Mouse (Mus musculus) layer of hippocampus, adult 2 months (tissue): ENCODE measurements around the gene Ggact. TPM values are rescaled to one million over a fixed set of nuclear protein-coding genes. Genes with fewer than 3 reads are reported as not detected.

Experiments
- DNase-seq, 2 experiments: peaks; one replicate each; pipeline ENCODE4 v3.0.0; 2022; ENCODE audit warnings: low spot score in 2 of 2
- H3K27ac ChIP-seq: fragments of 200-600 bp; 2 replicates; pipeline ENCODE4 v1.8.1; 2022
- H3K4me3 ChIP-seq: fragments of 200-600 bp; 2 replicates; pipeline ENCODE4 v1.8.1; 2022; ENCODE audit warnings: mild to moderate bottlenecking
- CTCF ChIP-seq: fragments of 200-600 bp; conservative IDR thresholded peaks from 2 replicates; pipeline ENCODE4 v1.8.1; 2022; ENCODE audit warnings: antibody characterized with exemption, mild to moderate bottlenecking, moderate library complexity
- total RNA-seq, 2 experiments: library from RNA; stranded (reverse); gene quantifications; 2 replicates each; pipeline ENCODE4 v1.2.3; 2021

The Ggact gene
- total RNA-seq, 2 experiments from 2014 or later: 32.1 to 34.3 TPM

DNA sequence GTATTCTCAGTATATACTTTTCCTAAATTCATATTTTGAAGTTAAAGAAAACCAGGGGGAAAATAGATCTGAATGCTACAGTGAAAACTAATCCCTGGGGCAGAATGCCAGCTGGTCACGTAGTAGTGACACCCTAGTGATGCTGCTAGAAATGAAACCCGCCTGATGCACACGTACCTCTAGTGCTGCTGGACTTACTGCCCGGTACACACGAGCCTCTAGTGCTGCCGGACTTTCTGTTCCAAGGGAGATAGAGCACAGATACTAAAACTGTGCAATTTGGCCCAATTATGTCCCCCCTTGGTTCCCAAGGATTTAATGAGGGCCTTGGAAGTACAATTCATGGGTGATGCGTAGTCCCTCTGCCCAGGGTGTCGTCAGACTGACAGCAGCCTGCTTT is 38.5 kb downstream of the Ggact start:
- no peak for DNase-seq
- TF ChIP-seq CTCF: no peak
- peak overlapping the region; percentile 78 for H3K27ac ChIP-seq
- H3K4me3 ChIP-seq: no peak overlapping the region

- Histone ChIP-seq H3K4me3 (no peak overlapping the region), H3K27ac (peak overlapping the region; percentile 6; the same call in 1 of the 2 replicates)
- TF ChIP-seq CTCF: no peak
- no peak for DNase-seq
Observed at GRCm38 (mm10) chr14:122872612-122873011, 40.9 kb downstream of the Ggact start.

- Histone ChIP-seq H3K27ac (peak overlapping the region; percentile 6; the same call in 1 of the 2 replicates), H3K4me3 (no peak overlapping the region)
- no peak for DNase-seq
- no peak for TF ChIP-seq CTCF
Observed at GRCm38 (mm10) chr14:122871841-122872580, 41.5 kb downstream of the Ggact start.

- TF ChIP-seq CTCF: no peak
- H3K27ac ChIP-seq: peak overlapping the region; percentile 54; the same call in 1 of the 2 replicates
- H3K4me3 ChIP-seq: no peak overlapping the region
- DNase-seq: no peak
Observed at GRCm38 (mm10) chr14:122869831-122870230, 43.7 kb downstream of the Ggact start.

DNA sequence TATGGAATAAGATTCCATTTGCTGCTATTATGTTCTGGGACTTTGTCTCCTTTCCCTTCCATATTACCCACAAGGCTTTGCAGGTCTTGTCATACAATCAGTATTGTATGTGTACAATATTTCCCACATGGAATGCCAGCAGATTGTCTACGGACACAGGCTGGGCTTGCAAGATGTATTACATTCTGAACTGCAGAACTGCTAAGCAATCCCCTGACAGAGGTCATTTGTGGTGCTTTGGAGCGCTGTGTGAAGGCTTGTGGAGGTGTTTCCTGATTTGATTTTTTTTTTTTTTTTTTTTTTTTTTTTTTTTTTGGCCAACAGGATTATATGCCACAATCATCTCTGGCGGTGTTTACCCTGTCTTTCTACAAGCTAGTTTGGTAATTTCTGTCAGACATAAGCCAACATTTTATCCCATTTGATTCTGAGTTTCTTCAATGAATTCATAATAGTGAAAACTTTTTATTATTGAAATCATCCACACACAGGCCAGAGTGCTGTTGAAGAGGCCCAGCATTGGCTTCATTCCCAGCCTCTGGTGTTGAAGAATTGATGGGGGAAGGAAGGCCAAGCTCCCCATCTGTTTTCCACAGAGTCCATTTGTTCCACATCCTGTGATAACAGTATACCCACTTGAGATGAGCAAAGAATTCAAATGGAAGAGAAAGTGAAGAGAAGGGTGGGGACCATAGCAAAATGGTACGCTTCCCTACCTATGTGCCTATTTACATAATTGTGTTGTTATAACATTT is 45.8 kb downstream of the Ggact start:
- TF ChIP-seq CTCF: no peak
- H3K4me3 ChIP-seq: no peak overlapping the region
- peak overlapping the region; percentile 52; the same call in 1 of the 2 replicates for H3K27ac ChIP-seq
- DNase-seq: peak in 1 of 2 experiments; percentile 38

- Histone ChIP-seq H3K27ac (no peak overlapping the region), H3K4me3 (no peak overlapping the region)
- TF ChIP-seq CTCF: no peak
- no peak for DNase-seq
Observed at GRCm38 (mm10) chr14:122865462-122866129, 48.0 kb downstream of the Ggact start.

GRCm38 (mm10) chr14:122862623-122863022 is 50.9 kb downstream of the Ggact start:
- Histone ChIP-seq H3K4me3 (no peak overlapping the region), H3K27ac (no peak overlapping the region)
- DNase-seq: no peak
- TF ChIP-seq CTCF: no peak

DNA sequence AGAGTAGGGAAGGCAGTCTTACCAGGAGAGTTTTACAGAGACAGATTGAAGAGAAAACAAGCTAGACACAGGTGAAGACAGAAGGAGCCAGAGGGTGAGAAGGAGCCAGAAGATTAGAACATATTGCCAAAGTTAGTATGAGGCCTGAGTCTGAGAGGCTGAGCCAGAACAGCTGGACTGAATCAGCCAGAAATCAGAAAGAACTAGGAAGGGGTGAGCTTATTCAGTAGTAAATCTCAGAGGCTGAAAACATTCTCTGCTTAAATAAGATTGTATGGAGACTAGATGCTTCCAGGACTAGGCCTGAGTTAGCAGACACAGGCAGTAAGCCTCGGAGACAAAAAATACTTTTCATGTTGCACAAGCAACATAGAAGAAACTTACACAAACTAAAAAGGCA is 53.8 kb downstream of the Ggact start:
- no peak overlapping the region for H3K27ac ChIP-seq
- no peak for TF ChIP-seq CTCF
- DNase-seq: no peak
- H3K4me3 ChIP-seq: no peak overlapping the region

DNA sequence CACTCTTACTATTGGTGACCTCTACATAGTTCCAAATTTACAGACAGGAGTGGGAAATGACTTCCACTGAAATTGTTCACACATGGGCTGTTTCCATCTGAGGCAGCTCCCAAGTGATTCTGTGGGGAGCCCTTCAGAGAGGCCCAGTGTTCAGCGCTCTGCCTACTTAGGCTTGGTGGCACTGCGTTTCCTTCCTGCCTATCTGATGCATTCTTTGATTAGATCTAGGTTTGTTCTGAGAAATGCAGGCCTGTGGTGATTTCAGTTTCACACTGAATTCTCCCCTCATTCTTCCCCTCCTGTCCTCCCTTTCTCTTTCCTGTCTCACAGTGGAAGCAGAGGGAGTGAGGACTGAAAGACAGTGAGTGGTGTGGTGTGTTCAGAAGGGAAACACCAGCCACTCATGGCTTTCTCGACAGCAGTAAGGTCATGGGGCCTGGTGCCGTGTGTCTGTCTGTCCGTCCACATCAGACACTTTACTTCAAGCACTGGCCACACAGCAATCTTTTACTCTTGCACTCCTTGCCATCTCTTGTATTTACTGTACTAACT is 61.0 kb downstream of the Ggact start:
- no peak overlapping the region for H3K27ac ChIP-seq
- H3K4me3 ChIP-seq: no peak overlapping the region
- TF ChIP-seq CTCF: no peak
- no peak for DNase-seq

DNA sequence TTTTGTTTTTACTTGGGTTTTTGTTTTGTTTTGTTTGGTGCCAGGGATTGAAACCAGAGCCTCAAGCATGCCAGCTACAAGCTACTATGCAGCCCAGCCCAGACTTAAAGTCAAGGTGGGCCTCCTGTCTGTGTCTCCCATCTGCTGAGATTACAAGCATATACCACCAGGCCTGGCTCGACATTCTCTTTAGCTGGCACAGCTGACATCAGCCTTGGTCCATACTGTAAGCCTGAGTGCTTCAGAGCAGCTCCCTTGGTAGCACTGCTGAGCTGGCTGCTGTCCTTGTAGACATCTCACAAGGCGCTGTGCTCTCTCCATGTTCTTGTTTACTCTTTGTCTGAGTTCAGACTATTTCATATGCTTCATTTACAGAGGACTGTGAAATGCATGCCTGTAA is 76.5 kb downstream of the Ggact start:
- DNase-seq: no peak
- H3K27ac ChIP-seq: no peak overlapping the region
- no peak for TF ChIP-seq CTCF

DNA sequence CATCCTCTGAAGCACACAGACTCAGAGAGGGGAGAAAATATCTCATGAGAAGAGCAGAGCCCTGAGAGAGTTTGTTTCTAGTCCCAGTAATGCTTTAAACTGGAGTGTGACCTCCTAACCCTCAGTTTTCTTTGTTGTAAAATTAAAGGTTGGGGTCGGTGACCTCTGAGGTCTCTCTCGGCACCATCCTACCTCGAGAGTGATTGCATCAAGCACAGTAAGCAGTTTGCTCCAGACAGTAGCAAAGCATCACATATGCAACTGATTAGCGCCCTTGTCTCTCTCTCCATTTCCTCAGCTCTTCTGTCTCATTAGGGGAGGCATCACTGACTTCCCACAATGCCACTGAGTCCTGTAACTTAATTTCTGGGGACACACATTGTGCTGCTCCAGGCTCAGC is 77.3 kb downstream of the Ggact start:
- no peak for DNase-seq
- TF ChIP-seq CTCF: no peak
- no peak overlapping the region for H3K27ac ChIP-seq
- no peak overlapping the region for H3K4me3 ChIP-seq

More for the DNA sequence above, 76.5 kb downstream of the Ggact start:
- H3K4me3 ChIP-seq: no peak overlapping the region

DNA sequence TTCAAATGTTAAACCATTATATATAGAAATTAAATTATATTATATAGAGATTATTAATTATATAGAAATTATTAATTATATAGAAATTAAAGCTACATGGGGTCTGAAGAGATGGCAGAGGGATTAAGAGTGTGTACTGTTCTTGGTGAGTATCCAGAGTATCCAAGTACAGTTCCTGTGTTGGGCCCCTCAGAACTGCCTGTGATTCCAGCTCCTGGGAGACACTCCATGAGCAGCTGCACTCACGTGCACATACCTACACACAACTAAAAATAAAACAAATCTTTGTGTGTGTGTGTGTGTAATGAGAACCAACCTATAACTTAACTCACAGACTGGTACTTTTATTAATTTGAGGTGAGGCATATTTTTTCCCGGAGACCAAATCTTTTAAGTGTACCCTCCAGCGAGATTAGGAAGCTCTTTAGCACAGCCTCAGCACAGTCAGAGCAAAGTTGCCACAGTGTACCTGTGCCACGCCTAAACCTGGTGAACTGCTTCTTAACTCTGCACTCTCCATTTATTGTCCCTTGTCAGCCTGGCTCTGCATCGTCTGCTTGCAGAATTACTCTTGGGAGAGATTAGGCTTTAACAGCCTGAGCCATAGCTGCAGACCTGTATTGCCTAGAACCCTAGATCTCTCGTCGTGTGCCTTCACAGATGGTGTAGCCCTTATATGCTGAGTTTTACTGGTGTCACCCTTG is 77.9 kb downstream of the Ggact start:
- no peak for DNase-seq
- Histone ChIP-seq H3K27ac (no peak overlapping the region), H3K4me3 (no peak overlapping the region)
- no peak for TF ChIP-seq CTCF
